Mouse (Mus musculus) spleen, adult 2 months (tissue): Measurements from ENCODE around the gene Ern1. TPM values are rescaled to one million over a fixed set of nuclear protein-coding genes. Genes with fewer than 3 reads are reported as not detected.

Source experiments
- DNase-seq, 2 experiments: peaks; one replicate each; pipeline versions ENCODE4 v3.0.0 to v3.0.0-alpha.2; 2012 to 2021; ENCODE audit warnings: low spot score in 2 of 2, low read depth in 1 of 2
- H3K27ac ChIP-seq: fragments of 200-500 bp; 2 replicates; pipeline ENCODE4 v1.5.1; 2012; ENCODE audit warnings: low read length, inconsistent platforms; ENCODE audit not compliant: insufficient read depth
- H3K27me3 ChIP-seq: fragments of 200-500 bp; 2 replicates; pipeline ENCODE4 v1.6.1; 2012; ENCODE audit warnings: mild to moderate bottlenecking, moderate library complexity, low read length, inconsistent platforms; ENCODE audit not compliant: control insufficient read depth, insufficient read depth
- H3K36me3 ChIP-seq: fragments of 200-500 bp; 2 replicates; pipeline ENCODE4 v1.6.1; 2012; ENCODE audit warnings: mild to moderate bottlenecking, low read length, inconsistent platforms; ENCODE audit not compliant: control insufficient read depth, insufficient read depth
- H3K4me1 ChIP-seq: fragments of 200-500 bp; 2 replicates; pipeline ENCODE4 v1.6.1; 2011; ENCODE audit warnings: inconsistent platforms; ENCODE audit not compliant: control insufficient read depth, insufficient read depth, insufficient read length
- H3K4me3 ChIP-seq: fragments of 200-500 bp; 2 replicates; pipeline ENCODE4 v1.5.1; 2011; ENCODE audit warnings: mild to moderate bottlenecking, inconsistent platforms; ENCODE audit not compliant: insufficient read depth, insufficient read length; ENCODE audit errors: extremely low read depth
- CTCF ChIP-seq: fragments of 200-500 bp; IDR thresholded peaks from 2 replicates; pipeline ENCODE4 v1.5.1; 2011; ENCODE audit warnings: mild to moderate bottlenecking, inconsistent platforms; ENCODE audit not compliant: insufficient read depth, insufficient read length, insufficient replicate concordance; ENCODE audit errors: extremely low read depth
- POLR2A ChIP-seq: fragments of 200-500 bp; IDR thresholded peaks from 2 replicates; pipeline ENCODE4 v1.6.1; 2011; ENCODE audit warnings: low read depth, low read length, inconsistent platforms
- WGBS: fragments of 180-500 bp; shearing (Covaris S2); methylation state at CpG from one replicate; pipeline ENCODE4 v1.1.7; 2018; 5-methylcytosine and 5-hydroxymethylcytosine counted together
- polyA plus RNA-seq: library from polyadenylated mRNA; depleted of rRNA; stranded (reverse); fragments of >200 nt; gene quantifications from 2 replicates; pipeline ENCODE4 v1.2.3, GENCODE M21; 2012

Ern1 gene
- polyA plus RNA-seq, 1 experiment = 12.7 TPM

GRCm38 (mm10) chr11:106489036-106489693 lies 1.5 kb upstream of the Ern1 start:
- Histone ChIP-seq H3K4me1 (no peaks in the 10 kb centered on the region), H3K4me3 (no peak overlapping the region), H3K27ac (no peak overlapping the region), H3K27me3 (peaks cover 9% of the 10 kb centered on the region), H3K36me3 (no peaks in the 10 kb centered on the region)
- 76% methylated on average over 7 of the region's 7 CpGs for WGBS
- DNase-seq = no peak
- TF ChIP-seq CTCF (no peak), POLR2A (no peak)

GRCm38 (mm10) chr11:106488126-106488561 lies 492 bp upstream of the Ern1 start:
- no peak for TF ChIP-seq POLR2A
- no peak for TF ChIP-seq CTCF
- H3K27ac ChIP-seq = 0 out of 2 replicates have a peak overlapping the region, but pooled peaks have one; percentile 6
- no peaks in the 10 kb centered on the region for H3K4me1 ChIP-seq
- DNase-seq = no peak
- H3K36me3 ChIP-seq = no peaks in the 10 kb centered on the region
- WGBS = 12% methylated on average over 17 of the region's 17 CpGs
- peak overlapping the region; percentile 45; the same call in 1 of the 2 replicates for H3K4me3 ChIP-seq
- peaks cover 9% of the 10 kb centered on the region for H3K27me3 ChIP-seq

GRCm38 (mm10) chr11:106486866-106487732 lies 553 bp downstream of the Ern1 start:
- peak in 1 of 2 experiments; percentile 14 for DNase-seq
- no peak for TF ChIP-seq POLR2A
- no peak for TF ChIP-seq CTCF
- Histone ChIP-seq H3K36me3 (no peaks in the 10 kb centered on the region), H3K4me1 (no peaks in the 10 kb centered on the region), H3K27ac (peak overlapping the region; percentile 48), H3K27me3 (peaks cover 9% of the 10 kb centered on the region), H3K4me3 (peak overlapping the region; percentile 80)
- WGBS = under 1% methylated on average over 85 of the region's 86 CpGs

DNA sequence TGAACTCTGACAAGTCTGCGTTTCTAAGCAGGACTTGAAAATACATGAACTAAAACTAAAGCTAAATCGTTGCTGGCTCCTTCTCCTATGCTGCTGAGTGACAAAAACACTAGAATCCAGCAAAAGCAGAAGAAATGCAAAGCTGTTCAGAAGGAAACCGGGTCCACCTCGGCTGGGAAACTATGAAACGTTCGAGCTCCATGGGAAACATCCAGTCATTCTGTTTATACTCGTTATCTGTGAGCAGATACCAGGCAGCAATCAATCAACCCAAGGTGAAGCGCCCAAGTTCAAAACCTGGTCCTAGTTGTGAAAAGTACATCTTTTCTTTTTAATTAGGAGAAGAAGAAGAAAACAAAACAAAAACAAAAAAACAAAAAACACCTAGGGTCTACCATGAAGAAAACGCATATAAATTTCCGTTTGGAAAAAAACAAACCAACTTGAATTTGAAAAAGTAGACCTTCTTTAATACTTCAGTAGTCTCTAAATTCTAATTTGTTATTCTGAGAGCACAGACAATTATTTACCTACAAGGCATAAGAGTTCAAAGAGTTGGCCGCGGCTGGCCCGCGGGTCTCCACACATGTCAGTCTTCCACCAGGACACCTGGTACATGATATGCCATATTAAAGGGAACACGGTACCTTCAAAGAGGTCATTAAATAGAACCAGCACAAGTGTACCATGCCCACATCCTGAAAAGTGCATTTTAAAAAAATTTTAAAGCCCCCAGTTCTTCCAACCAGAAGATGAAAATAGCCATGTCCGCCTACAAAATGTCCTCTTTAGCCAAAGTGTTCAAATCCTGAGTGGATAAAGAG lies 1.4 kb downstream of the Ern1 start:
- H3K27me3 ChIP-seq = peaks cover 9% of the 10 kb centered on the region
- H3K4me1 ChIP-seq = no peaks in the 10 kb centered on the region
- no peak for TF ChIP-seq CTCF
- no peak for TF ChIP-seq POLR2A
- no peak for DNase-seq
- no peaks in the 10 kb centered on the region for H3K36me3 ChIP-seq
- H3K27ac ChIP-seq = no peak overlapping the region
- H3K4me3 ChIP-seq = 0 out of 2 replicates have a peak overlapping the region, but pooled peaks have one; percentile 1
- WGBS = 13% methylated on average over 16 of the region's 16 CpGs

GRCm38 (mm10) chr11:106485611-106486010 lies 2.0 kb downstream of the Ern1 start:
- Histone ChIP-seq H3K4me3 (no peak overlapping the region), H3K4me1 (no peaks in the 10 kb centered on the region), H3K36me3 (no peaks in the 10 kb centered on the region), H3K27me3 (peaks cover 9% of the 10 kb centered on the region), H3K27ac (no peak overlapping the region)
- 64% methylated on average over 4 of the region's 4 CpGs for WGBS
- no peak for TF ChIP-seq CTCF
- TF ChIP-seq POLR2A = no peak
- no peak for DNase-seq

GRCm38 (mm10) chr11:106484875-106485274 lies 2.8 kb downstream of the Ern1 start:
- peaks cover 9% of the 10 kb centered on the region for H3K27me3 ChIP-seq
- WGBS = 79% methylated on average over 4 of the region's 4 CpGs
- no peak for DNase-seq
- H3K4me1 ChIP-seq = peaks cover 1% of the 10 kb centered on the region; the same call in 1 of the 2 replicates
- H3K4me3 ChIP-seq = no peak overlapping the region
- TF ChIP-seq POLR2A = no peak
- no peak for TF ChIP-seq CTCF
- no peaks in the 10 kb centered on the region for H3K36me3 ChIP-seq
- H3K27ac ChIP-seq = no peak overlapping the region
